Mouse (Mus musculus): ENCODE measurements around the gene Yy2. TPM values are rescaled to one million over a fixed set of nuclear protein-coding genes. Genes with fewer than 3 reads are reported as not detected.

The Yy2 gene
- polyA plus RNA-seq (2014; fragmentation: Nextera tagmentation; extraction: Ambion mirVana), result 6.5 and 8.4 TPM in 2 replicates

DNA sequence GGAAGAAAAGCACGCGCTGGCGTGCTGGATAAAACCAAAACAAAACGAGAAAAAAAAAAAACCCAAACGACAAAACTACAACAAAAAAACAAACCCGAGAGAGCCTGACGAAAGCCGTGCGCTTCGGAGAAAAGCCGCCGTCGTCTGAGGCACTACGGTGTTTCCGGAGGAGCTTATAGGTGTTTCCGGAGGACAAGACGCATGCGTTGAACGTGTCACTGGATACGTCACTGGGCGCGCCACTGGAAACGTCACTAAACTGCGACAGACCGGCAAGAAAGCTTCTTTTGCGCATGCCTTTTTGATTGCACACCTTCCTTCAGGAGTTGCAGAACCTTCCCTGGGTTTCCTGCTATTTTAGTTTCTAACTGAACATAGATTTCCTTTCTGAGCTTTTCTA, at the start of gene Yy2:
TSS of gene Yy2 (minus strand) at position 146 of the 400 bp plus-strand sequence.
- Histone ChIP-seq H3K4me1 (ENCODE audit: control insufficient read depth, insufficient read depth, low read length) (no peaks in the 10 kb centered on the region), H3K27ac (replicated peaks; ENCODE audit: low read depth, low read length) (no peak within 1 kb of the TSS), H3K4me2 (ENCODE audit: low read depth, low read length) (no peak within 1 kb of the TSS), H3K9ac (replicated peaks; ENCODE audit: low read length) (no peak within 1 kb of the TSS), H3K4me3 (ENCODE audit: low read depth, low read length) (no peak within 1 kb of the TSS), H3K36me3 (replicated peaks; ENCODE audit: control insufficient read depth, insufficient read depth, low read depth, low read length) (no peaks in the 10 kb centered on the region), H3K9me3 (replicated peaks; ENCODE audit: control insufficient read depth, low read length) (no peaks in the 10 kb centered on the region), H3K27me3 (ENCODE audit: control insufficient read depth, insufficient read depth, low read length) (no peaks in the 10 kb centered on the region)
- no peak for DNase-seq (ENCODE audit: low spot score)
- 85% methylated on average over 26 of the region's 26 CpGs for WGBS
- no peak for ATAC-seq (replicated peaks; ENCODE audit: insufficient number of reproducible peaks, low FRiP score, low TSS enrichment, low read depth)

- no peak overlapping the region for H3K27ac ChIP-seq (replicated peaks; ENCODE audit: low read depth, low read length)
- WGBS, result 28% methylated on average over 31 of the region's 32 CpGs
- no peaks in the 10 kb centered on the region for H3K9me3 ChIP-seq (replicated peaks; ENCODE audit: control insufficient read depth, low read length)
- no peaks in the 10 kb centered on the region for H3K4me1 ChIP-seq (ENCODE audit: control insufficient read depth, insufficient read depth, low read length)
- no peak for DNase-seq (ENCODE audit: low spot score)
- no peak overlapping the region for H3K4me3 ChIP-seq (ENCODE audit: low read depth, low read length)
- H3K9ac ChIP-seq (replicated peaks; ENCODE audit: low read length), result peak overlapping the region; percentile 32
- H3K27me3 ChIP-seq (ENCODE audit: control insufficient read depth, insufficient read depth, low read length), result no peaks in the 10 kb centered on the region
- H3K36me3 ChIP-seq (replicated peaks; ENCODE audit: control insufficient read depth, insufficient read depth, low read depth, low read length), result no peaks in the 10 kb centered on the region
- peak overlapping the region; percentile 29 for H3K4me2 ChIP-seq (ENCODE audit: low read depth, low read length)
- ATAC-seq (replicated peaks; ENCODE audit: insufficient number of reproducible peaks, low FRiP score, low TSS enrichment, low read depth), result 0 out of 2 replicates have a peak, but pooled peaks have one; percentile 56
These were observed 44.1 kb upstream of the Yy2 start for GRCm38 (mm10) chrX:157612894-157613293.

DNA sequence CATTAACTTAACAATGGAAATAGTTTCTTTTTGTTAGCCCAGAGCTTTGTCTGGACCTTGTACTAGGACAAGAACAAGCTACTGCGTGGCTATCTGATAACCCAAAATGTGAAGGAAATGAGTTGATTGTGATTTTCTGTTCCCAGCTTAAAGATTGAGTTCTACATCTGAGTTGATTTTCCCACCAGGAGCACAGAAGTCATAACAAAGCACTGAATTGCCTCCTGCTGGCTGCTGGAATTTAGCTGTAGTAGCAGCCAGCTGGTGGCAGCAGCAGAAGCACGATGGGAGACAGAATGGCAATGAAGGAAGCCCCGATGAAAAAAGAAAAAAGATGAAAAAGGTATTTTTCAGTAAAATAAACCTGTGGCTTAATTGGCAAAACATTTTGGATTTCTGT, 32.7 kb upstream of the Yy2 start:
- Histone ChIP-seq H3K4me2 (ENCODE audit: low read depth, low read length) (no peak overlapping the region), H3K27me3 (ENCODE audit: control insufficient read depth, insufficient read depth, low read length) (no peaks in the 10 kb centered on the region), H3K4me1 (ENCODE audit: control insufficient read depth, insufficient read depth, low read length) (no peaks in the 10 kb centered on the region), H3K4me3 (ENCODE audit: low read depth, low read length) (no peak overlapping the region), H3K9ac (replicated peaks; ENCODE audit: low read length) (no peak overlapping the region), H3K36me3 (replicated peaks; ENCODE audit: control insufficient read depth, insufficient read depth, low read depth, low read length) (no peaks in the 10 kb centered on the region), H3K9me3 (replicated peaks; ENCODE audit: control insufficient read depth, low read length) (no peaks in the 10 kb centered on the region), H3K27ac (replicated peaks; ENCODE audit: low read depth, low read length) (no peak overlapping the region)
- 7% methylated on average over 3 of the region's 3 CpGs for WGBS
- peak; percentile 60 for DNase-seq (ENCODE audit: low spot score)
- no peak for ATAC-seq (replicated peaks; ENCODE audit: insufficient number of reproducible peaks, low FRiP score, low TSS enrichment, low read depth)

DNA sequence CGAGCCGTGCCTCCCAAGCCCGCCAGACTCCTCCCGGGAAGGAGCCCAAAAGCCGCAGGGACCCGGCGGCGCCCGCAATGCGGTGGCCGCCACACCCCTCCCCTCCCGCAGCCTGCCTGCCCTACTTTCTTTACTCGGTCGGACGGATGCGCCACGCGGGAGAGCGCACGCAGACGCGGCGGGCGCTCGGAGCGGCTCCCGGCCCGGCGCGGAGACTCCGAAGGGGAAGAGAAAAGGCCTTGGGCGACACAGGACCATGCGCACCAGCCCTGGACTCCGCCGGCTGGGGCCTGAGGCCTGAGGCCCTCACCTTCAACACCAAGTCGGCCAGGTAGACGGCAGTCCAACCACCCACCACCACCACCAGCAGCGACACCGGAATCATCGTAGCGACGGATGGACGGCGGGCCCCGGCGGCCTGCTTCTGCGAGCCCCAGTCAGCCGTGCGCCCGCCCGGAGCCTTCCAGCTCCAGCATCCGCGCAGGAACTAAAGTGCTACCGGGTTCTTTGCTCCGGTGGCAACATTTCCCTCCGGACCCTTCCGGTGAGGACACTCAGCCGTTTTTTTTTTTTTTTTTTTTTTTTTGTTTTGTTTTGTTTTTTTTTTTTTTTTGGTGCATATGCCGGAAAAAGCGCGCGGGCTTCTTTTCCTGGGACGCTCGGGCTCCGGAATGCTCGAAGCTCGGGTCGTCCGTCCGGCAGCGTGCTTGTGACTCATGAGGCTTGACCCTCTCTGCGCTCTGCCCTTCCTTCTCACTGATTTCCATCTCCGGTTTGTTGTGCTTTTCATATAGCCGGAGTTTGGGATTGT, 29.6 kb upstream of the Yy2 start, which contains the start of gene Mbtps2:
TSS of gene Mbtps2 (minus strand) at position 530 of the 811 bp plus-strand sequence.
- Histone ChIP-seq H3K9me3 (replicated peaks; ENCODE audit: control insufficient read depth, low read length) (no peaks in the 10 kb centered on the region), H3K4me3 (ENCODE audit: low read depth, low read length) (peak within 1 kb of the TSS; percentile 51), H3K9ac (replicated peaks; ENCODE audit: low read length) (peak within 1 kb of the TSS; percentile 89), H3K27ac (replicated peaks; ENCODE audit: low read depth, low read length) (peak within 1 kb of the TSS; percentile 77), H3K4me1 (ENCODE audit: control insufficient read depth, insufficient read depth, low read length) (no peaks in the 10 kb centered on the region), H3K36me3 (replicated peaks; ENCODE audit: control insufficient read depth, insufficient read depth, low read depth, low read length) (no peaks in the 10 kb centered on the region), H3K27me3 (ENCODE audit: control insufficient read depth, insufficient read depth, low read length) (no peaks in the 10 kb centered on the region), H3K4me2 (ENCODE audit: low read depth, low read length) (peak within 1 kb of the TSS; percentile 37; the same call in 1 of the 2 replicates)
- WGBS, result 11% methylated on average over 63 of the region's 74 CpGs
- DNase-seq (ENCODE audit: low spot score) (peak; percentile 68), ATAC-seq (replicated peaks; ENCODE audit: insufficient number of reproducible peaks, low FRiP score, low TSS enrichment, low read depth) (peak; percentile 88)

GRCm38 (mm10) chrX:157597585-157598185, 28.9 kb upstream of the Yy2 start:
- ATAC-seq (replicated peaks; ENCODE audit: insufficient number of reproducible peaks, low FRiP score, low TSS enrichment, low read depth) (no peak), DNase-seq (ENCODE audit: low spot score) (peak; percentile 47)
- H3K4me1 ChIP-seq (ENCODE audit: control insufficient read depth, insufficient read depth, low read length), result no peaks in the 10 kb centered on the region
- no peaks in the 10 kb centered on the region for H3K36me3 ChIP-seq (replicated peaks; ENCODE audit: control insufficient read depth, insufficient read depth, low read depth, low read length)
- 17% methylated on average over 17 of the region's 17 CpGs for WGBS
- H3K4me3 ChIP-seq (ENCODE audit: low read depth, low read length), result peak overlapping the region; percentile 51
- peak overlapping the region; percentile 89 for H3K9ac ChIP-seq (replicated peaks; ENCODE audit: low read length)
- H3K9me3 ChIP-seq (replicated peaks; ENCODE audit: control insufficient read depth, low read length), result no peaks in the 10 kb centered on the region
- no peaks in the 10 kb centered on the region for H3K27me3 ChIP-seq (ENCODE audit: control insufficient read depth, insufficient read depth, low read length)
- peak overlapping the region; percentile 77 for H3K27ac ChIP-seq (replicated peaks; ENCODE audit: low read depth, low read length)
- H3K4me2 ChIP-seq (ENCODE audit: low read depth, low read length), result peak overlapping the region; percentile 37

GRCm38 (mm10) chrX:157596802-157597201, 28.0 kb upstream of the Yy2 start:
- H3K36me3 ChIP-seq (replicated peaks; ENCODE audit: control insufficient read depth, insufficient read depth, low read depth, low read length), result no peaks in the 10 kb centered on the region
- 0 out of 2 replicates have a peak overlapping the region, but pooled peaks have one; percentile 13 for H3K9ac ChIP-seq (replicated peaks; ENCODE audit: low read length)
- no peak overlapping the region for H3K4me3 ChIP-seq (ENCODE audit: low read depth, low read length)
- no peaks in the 10 kb centered on the region for H3K9me3 ChIP-seq (replicated peaks; ENCODE audit: control insufficient read depth, low read length)
- no peak overlapping the region for H3K27ac ChIP-seq (replicated peaks; ENCODE audit: low read depth, low read length)
- no peaks in the 10 kb centered on the region for H3K27me3 ChIP-seq (ENCODE audit: control insufficient read depth, insufficient read depth, low read length)
- WGBS, result 79% methylated on average over 5 of the region's 5 CpGs
- DNase-seq (ENCODE audit: low spot score) (no peak), ATAC-seq (replicated peaks; ENCODE audit: insufficient number of reproducible peaks, low FRiP score, low TSS enrichment, low read depth) (no peak)
- peak overlapping the region; percentile 37 for H3K4me2 ChIP-seq (ENCODE audit: low read depth, low read length)
- no peaks in the 10 kb centered on the region for H3K4me1 ChIP-seq (ENCODE audit: control insufficient read depth, insufficient read depth, low read length)

DNA sequence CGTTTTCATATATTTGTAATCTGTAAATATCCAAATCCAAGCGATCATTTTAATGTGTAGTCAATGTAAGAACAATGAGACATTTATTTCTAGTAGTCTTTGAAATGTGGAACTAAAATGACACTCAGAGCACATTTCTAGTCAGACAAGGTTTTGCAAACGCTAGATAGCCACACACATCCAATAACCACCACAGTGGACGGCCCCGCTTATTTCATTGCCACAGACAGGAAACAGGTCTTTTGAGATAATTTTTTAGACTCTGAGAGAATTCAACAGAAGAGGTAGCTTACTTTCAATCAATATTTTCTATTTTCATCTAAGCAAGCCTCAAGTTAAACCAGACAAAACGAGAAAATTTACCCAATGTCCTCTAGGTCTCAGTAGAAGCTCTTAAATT, 27.1 kb upstream of the Yy2 start:
- Histone ChIP-seq H3K9ac (replicated peaks; ENCODE audit: low read length) (no peak overlapping the region), H3K4me3 (ENCODE audit: low read depth, low read length) (no peak overlapping the region), H3K27me3 (ENCODE audit: control insufficient read depth, insufficient read depth, low read length) (no peaks in the 10 kb centered on the region), H3K27ac (replicated peaks; ENCODE audit: low read depth, low read length) (no peak overlapping the region), H3K4me2 (ENCODE audit: low read depth, low read length) (no peak overlapping the region), H3K4me1 (ENCODE audit: control insufficient read depth, insufficient read depth, low read length) (no peaks in the 10 kb centered on the region), H3K9me3 (replicated peaks; ENCODE audit: control insufficient read depth, low read length) (no peaks in the 10 kb centered on the region), H3K36me3 (replicated peaks; ENCODE audit: control insufficient read depth, insufficient read depth, low read depth, low read length) (no peaks in the 10 kb centered on the region)
- ATAC-seq (replicated peaks; ENCODE audit: insufficient number of reproducible peaks, low FRiP score, low TSS enrichment, low read depth), result no peak
- 84% methylated on average over 6 of the region's 6 CpGs for WGBS
- no peak for DNase-seq (ENCODE audit: low spot score)

GRCm38 (mm10) chrX:157594606-157595005, 25.8 kb upstream of the Yy2 start:
- no peak overlapping the region for H3K4me2 ChIP-seq (ENCODE audit: low read depth, low read length)
- no peaks in the 10 kb centered on the region for H3K27me3 ChIP-seq (ENCODE audit: control insufficient read depth, insufficient read depth, low read length)
- no peak overlapping the region for H3K9ac ChIP-seq (replicated peaks; ENCODE audit: low read length)
- no peaks in the 10 kb centered on the region for H3K4me1 ChIP-seq (ENCODE audit: control insufficient read depth, insufficient read depth, low read length)
- ATAC-seq (replicated peaks; ENCODE audit: insufficient number of reproducible peaks, low FRiP score, low TSS enrichment, low read depth), result no peak
- H3K36me3 ChIP-seq (replicated peaks; ENCODE audit: control insufficient read depth, insufficient read depth, low read depth, low read length), result no peaks in the 10 kb centered on the region
- H3K9me3 ChIP-seq (replicated peaks; ENCODE audit: control insufficient read depth, low read length), result no peaks in the 10 kb centered on the region
- no peak for DNase-seq (ENCODE audit: low spot score)
- no peak overlapping the region for H3K4me3 ChIP-seq (ENCODE audit: low read depth, low read length)
- H3K27ac ChIP-seq (replicated peaks; ENCODE audit: low read depth, low read length), result no peak overlapping the region
- WGBS, result 60% methylated on average over 2 of the region's 2 CpGs

All from embryonic facial prominence, embryonic 11.5 days (tissue).